Mouse (Mus musculus): ENCODE measurements at regions not wholly inside any gene's neighbourhood (a gene's known extent, or its start where the extent isn't known, plus 50 kb on each side); places are given as distances from the start of the nearest gene placed in this dataset. TPM values are rescaled to one million over a fixed set of nuclear protein-coding genes. Genes with fewer than 3 reads are reported as not detected.

- no peaks in the 10 kb centered on the region for H3K27me3 ChIP-seq (replicated peaks)
- H3K27ac ChIP-seq, result no peak overlapping the region
- H3K4me1 ChIP-seq, result no peaks in the 10 kb centered on the region
- H3K36me3 ChIP-seq, result no peaks in the 10 kb centered on the region
- no peak overlapping the region for H3K4me2 ChIP-seq (replicated peaks)
- H3K9me3 ChIP-seq, result no peaks in the 10 kb centered on the region
- H3K9ac ChIP-seq, result no peak overlapping the region
- ATAC-seq (ENCODE audit: low FRiP score, low read depth), result no peak
- H3K4me3 ChIP-seq, result no peak overlapping the region
- 69% methylated on average over 6 of the region's 6 CpGs for WGBS
These were observed 98.9 kb upstream of the Slc24a2 start for GRCm38 (mm10) chr4:87329136-87329535.

GRCm38 (mm10) chr4:87321726-87322349 lies 91.6 kb upstream of the Slc24a2 start:
- H3K4me3 ChIP-seq, result no peak overlapping the region
- no peak for ATAC-seq (ENCODE audit: low FRiP score, low read depth)
- H3K9ac ChIP-seq, result no peak overlapping the region
- H3K36me3 ChIP-seq, result no peaks in the 10 kb centered on the region
- no peaks in the 10 kb centered on the region for H3K9me3 ChIP-seq
- no peak overlapping the region for H3K4me2 ChIP-seq (replicated peaks)
- no peaks in the 10 kb centered on the region for H3K4me1 ChIP-seq
- H3K27ac ChIP-seq, result no peak overlapping the region
- H3K27me3 ChIP-seq (replicated peaks), result no peaks in the 10 kb centered on the region
- WGBS, result 75% methylated on average over 2 of the region's 2 CpGs

GRCm38 (mm10) chr4:87298129-87298528 lies 67.9 kb upstream of the Slc24a2 start:
- Histone ChIP-seq H3K4me2 (replicated peaks) (no peak overlapping the region), H3K27ac (no peak overlapping the region), H3K9ac (no peak overlapping the region), H3K4me3 (no peak overlapping the region), H3K9me3 (no peaks in the 10 kb centered on the region), H3K36me3 (no peaks in the 10 kb centered on the region), H3K4me1 (no peaks in the 10 kb centered on the region), H3K27me3 (replicated peaks) (no peaks in the 10 kb centered on the region)
- ATAC-seq (ENCODE audit: low FRiP score, low read depth), result no peak
- WGBS, result 67% methylated on average over 5 of the region's 5 CpGs

- Histone ChIP-seq H3K4me1 (no peaks in the 10 kb centered on the region), H3K4me2 (replicated peaks) (no peak overlapping the region), H3K36me3 (no peaks in the 10 kb centered on the region), H3K9ac (no peak overlapping the region), H3K27me3 (replicated peaks) (no peaks in the 10 kb centered on the region), H3K4me3 (no peak overlapping the region), H3K9me3 (no peaks in the 10 kb centered on the region), H3K27ac (no peak overlapping the region)
- no peak for ATAC-seq (ENCODE audit: low FRiP score, low read depth)
These were observed 64.3 kb upstream of the Slc24a2 start for GRCm38 (mm10) chr4:87294538-87294937.

Small RNA genes lying in the stretch of these regions (microRNA-seq; reads per million reads assigned to microRNA genes)
- not detected for gene Gm23154
